Mouse (Mus musculus) fibroblast of lung, adult 2 months (primary cell): Measurements from ENCODE around the gene Ampd2.

Experiments used
- DNase-seq: peaks from one replicate; pipeline ENCODE4 v3.0.0-alpha.2; 2011; ENCODE audit warnings: low read depth

Ampd2 gene

GRCm38 (mm10) chr3:108094976-108095760, 8.7 kb upstream of the Ampd2 start:
- DNase-seq = no peak

GRCm38 (mm10) chr3:108094146-108094545, 7.7 kb upstream of the Ampd2 start:
- no peak for DNase-seq

GRCm38 (mm10) chr3:108093306-108093705, 6.9 kb upstream of the Ampd2 start:
- no peak for DNase-seq

GRCm38 (mm10) chr3:108092536-108093115, 6.2 kb upstream of the Ampd2 start, which contains the start of gene Gnat2:
TSS of gene Gnat2 (plus strand) at chr3:108092789.
- DNase-seq = no peak

GRCm38 (mm10) chr3:108092030-108092429, 5.6 kb upstream of the Ampd2 start:
- no peak for DNase-seq

GRCm38 (mm10) chr3:108090561-108090960, 4.1 kb upstream of the Ampd2 start:
- peak; percentile 63 for DNase-seq

- DNase-seq = no peak
Measured at GRCm38 (mm10) chr3:108089916-108090315, 3.5 kb upstream of the Ampd2 start.

- peak; percentile 80 for DNase-seq
Measured at GRCm38 (mm10) chr3:108088842-108089380, 2.5 kb upstream of the Ampd2 start.

GRCm38 (mm10) chr3:108087329-108087728, 878 bp upstream of the Ampd2 start:
- DNase-seq = no peak

- peak; percentile 86 for DNase-seq
Measured at GRCm38 (mm10) chr3:108085721-108086469, 556 bp downstream of the Ampd2 start.

- DNase-seq = peak; percentile 69
Measured at GRCm38 (mm10) chr3:108085281-108085720, 1.1 kb downstream of the Ampd2 start.

- no peak for DNase-seq
Measured at GRCm38 (mm10) chr3:108084767-108085270, 1.6 kb downstream of the Ampd2 start.

- no peak for DNase-seq
Measured at GRCm38 (mm10) chr3:108083904-108084407, 2.5 kb downstream of the Ampd2 start.

GRCm38 (mm10) chr3:108083161-108083560, 3.3 kb downstream of the Ampd2 start:
- no peak for DNase-seq

GRCm38 (mm10) chr3:108082251-108082875, 4.1 kb downstream of the Ampd2 start:
- no peak for DNase-seq

GRCm38 (mm10) chr3:108081681-108082080, 4.8 kb downstream of the Ampd2 start:
- no peak for DNase-seq

GRCm38 (mm10) chr3:108076836-108077235, 9.6 kb downstream of the Ampd2 start:
- DNase-seq = no peak

- no peak for DNase-seq
Measured at GRCm38 (mm10) chr3:108072983-108073569, 13.4 kb downstream of the Ampd2 start.

- DNase-seq = no peak
Measured at GRCm38 (mm10) chr3:108070295-108071293, 15.9 kb downstream of the Ampd2 start.
